Mouse (Mus musculus): ENCODE measurements at regions not wholly inside any gene's neighbourhood (a gene's known extent, or its start where the extent isn't known, plus 50 kb on each side); places are given as distances from the start of the nearest gene placed in this dataset.
A peak's percentile ranks its signal among the peaks of the same experiment; 100 is the strongest.

DNA sequence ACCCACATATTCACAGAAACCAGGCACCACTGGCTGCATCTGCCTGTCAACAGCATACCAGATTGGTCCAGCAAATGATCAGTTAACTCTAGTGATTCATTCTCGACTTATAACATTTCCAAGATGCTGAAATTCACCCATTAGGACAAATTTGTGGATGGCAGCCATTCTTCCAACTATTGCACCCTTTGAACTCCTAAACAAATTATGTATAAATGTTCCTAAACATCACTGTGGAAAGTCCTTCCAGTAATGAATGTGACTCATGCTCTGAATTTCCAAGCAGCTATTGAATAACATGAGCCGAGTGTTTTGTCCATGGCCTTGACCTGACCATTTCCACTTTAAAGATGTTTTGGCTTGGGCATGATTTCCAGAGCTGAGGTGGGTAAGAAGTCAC lies 274.2 kb downstream of the Trib2 start:
- H3K4me1 ChIP-seq (replicated peaks; ENCODE audit: control insufficient read depth, insufficient read depth, low read length): no peaks in the 10 kb centered on the region
- TF ChIP-seq POLR2A (IDR thresholded peaks at IDR 0.05; ENCODE audit: control insufficient read depth, extremely low read depth, insufficient read depth, low read length, poor library complexity) (no peak), CTCF (IDR thresholded peaks at IDR 0.05; ENCODE audit: borderline replicate concordance, control insufficient read depth, extremely low read depth, insufficient read depth, low read length, poor library complexity) (no peak)
- WGBS: 75% methylated on average over 2 of the region's 2 CpGs
- no peak for DNase-seq
- no peak overlapping the region for H3K4me3 ChIP-seq (ENCODE audit: control insufficient read depth, insufficient read depth, low read length)
- H3K27me3 ChIP-seq (ENCODE audit: control insufficient read depth, insufficient read depth, low read length): no peaks in the 10 kb centered on the region
- no peak overlapping the region for H3K27ac ChIP-seq (ENCODE audit: control insufficient read depth, insufficient read depth, low read length)
- no peaks in the 10 kb centered on the region for H3K36me3 ChIP-seq (ENCODE audit: control insufficient read depth, insufficient read depth, low read length)

- no peak for DNase-seq
- no peak overlapping the region for H3K27ac ChIP-seq (ENCODE audit: control insufficient read depth, insufficient read depth, low read length)
- H3K4me3 ChIP-seq (ENCODE audit: control insufficient read depth, insufficient read depth, low read length): no peak overlapping the region
- H3K27me3 ChIP-seq (ENCODE audit: control insufficient read depth, insufficient read depth, low read length): no peaks in the 10 kb centered on the region
- no peaks in the 10 kb centered on the region for H3K36me3 ChIP-seq (ENCODE audit: control insufficient read depth, insufficient read depth, low read length)
- 90% methylated on average over 8 of the region's 8 CpGs for WGBS
- no peak for TF ChIP-seq POLR2A (IDR thresholded peaks at IDR 0.05; ENCODE audit: control insufficient read depth, extremely low read depth, insufficient read depth, low read length, poor library complexity)
- no peak for TF ChIP-seq CTCF (IDR thresholded peaks at IDR 0.05; ENCODE audit: borderline replicate concordance, control insufficient read depth, extremely low read depth, insufficient read depth, low read length, poor library complexity)
- H3K4me1 ChIP-seq (replicated peaks; ENCODE audit: control insufficient read depth, insufficient read depth, low read length): no peaks in the 10 kb centered on the region
Measured at GRCm38 (mm10) chr12:15536852-15537368, 279.8 kb downstream of the Trib2 start.

GRCm38 (mm10) chr12:15536247-15536646 lies 280.5 kb downstream of the Trib2 start:
- no peak for DNase-seq
- Histone ChIP-seq H3K27me3 (ENCODE audit: control insufficient read depth, insufficient read depth, low read length) (no peaks in the 10 kb centered on the region), H3K27ac (ENCODE audit: control insufficient read depth, insufficient read depth, low read length) (no peak overlapping the region), H3K4me1 (replicated peaks; ENCODE audit: control insufficient read depth, insufficient read depth, low read length) (no peaks in the 10 kb centered on the region), H3K4me3 (ENCODE audit: control insufficient read depth, insufficient read depth, low read length) (no peak overlapping the region), H3K36me3 (ENCODE audit: control insufficient read depth, insufficient read depth, low read length) (no peaks in the 10 kb centered on the region)
- 86% methylated on average over 5 of the region's 5 CpGs for WGBS
- no peak for TF ChIP-seq POLR2A (IDR thresholded peaks at IDR 0.05; ENCODE audit: control insufficient read depth, extremely low read depth, insufficient read depth, low read length, poor library complexity)
- no peak for TF ChIP-seq CTCF (IDR thresholded peaks at IDR 0.05; ENCODE audit: borderline replicate concordance, control insufficient read depth, extremely low read depth, insufficient read depth, low read length, poor library complexity)

- TF ChIP-seq CTCF (IDR thresholded peaks at IDR 0.05; ENCODE audit: borderline replicate concordance, control insufficient read depth, extremely low read depth, insufficient read depth, low read length, poor library complexity) (no peak), POLR2A (IDR thresholded peaks at IDR 0.05; ENCODE audit: control insufficient read depth, extremely low read depth, insufficient read depth, low read length, poor library complexity) (no peak)
- H3K4me1 ChIP-seq (replicated peaks; ENCODE audit: control insufficient read depth, insufficient read depth, low read length): no peaks in the 10 kb centered on the region
- H3K4me3 ChIP-seq (ENCODE audit: control insufficient read depth, insufficient read depth, low read length): no peak overlapping the region
- no peaks in the 10 kb centered on the region for H3K27me3 ChIP-seq (ENCODE audit: control insufficient read depth, insufficient read depth, low read length)
- DNase-seq: peak; percentile 80
- no peak overlapping the region for H3K27ac ChIP-seq (ENCODE audit: control insufficient read depth, insufficient read depth, low read length)
- WGBS: 1% methylated on average over 6 of the region's 6 CpGs
- H3K36me3 ChIP-seq (ENCODE audit: control insufficient read depth, insufficient read depth, low read length): no peaks in the 10 kb centered on the region
Measured at GRCm38 (mm10) chr12:15535822-15536221, 280.9 kb downstream of the Trib2 start.

- H3K36me3 ChIP-seq (ENCODE audit: control insufficient read depth, insufficient read depth, low read length): no peaks in the 10 kb centered on the region
- no peak for DNase-seq
- WGBS: 57% methylated on average over 4 of the region's 4 CpGs
- TF ChIP-seq CTCF (IDR thresholded peaks at IDR 0.05; ENCODE audit: borderline replicate concordance, control insufficient read depth, extremely low read depth, insufficient read depth, low read length, poor library complexity): no peak
- TF ChIP-seq POLR2A (IDR thresholded peaks at IDR 0.05; ENCODE audit: control insufficient read depth, extremely low read depth, insufficient read depth, low read length, poor library complexity): no peak
- H3K4me3 ChIP-seq (ENCODE audit: control insufficient read depth, insufficient read depth, low read length): no peak overlapping the region
- no peak overlapping the region for H3K27ac ChIP-seq (ENCODE audit: control insufficient read depth, insufficient read depth, low read length)
- H3K27me3 ChIP-seq (ENCODE audit: control insufficient read depth, insufficient read depth, low read length): no peaks in the 10 kb centered on the region
- no peaks in the 10 kb centered on the region for H3K4me1 ChIP-seq (replicated peaks; ENCODE audit: control insufficient read depth, insufficient read depth, low read length)
Measured at GRCm38 (mm10) chr12:15520783-15521407, 295.8 kb downstream of the Trib2 start.

DNA sequence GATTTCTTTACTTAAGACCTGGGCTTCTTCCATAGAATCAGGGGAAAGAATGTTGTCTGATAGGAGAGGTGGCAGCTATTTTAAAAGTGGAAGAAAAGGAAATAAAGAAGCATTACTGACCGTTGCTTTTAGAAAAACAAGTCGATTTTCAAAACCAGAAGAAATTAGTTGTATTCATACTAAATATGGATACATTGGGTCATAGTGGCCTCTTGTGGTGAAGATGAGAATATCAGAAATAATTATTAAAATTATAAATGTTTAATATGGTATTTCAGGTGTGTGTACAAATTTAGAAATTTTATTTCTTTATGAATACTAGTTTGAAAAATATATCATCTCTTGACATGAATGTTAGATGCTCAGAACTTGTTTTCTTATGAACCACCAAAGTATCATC lies 304.7 kb downstream of the Trib2 start:
- 35% methylated on average over 2 of the region's 2 CpGs for WGBS
- Histone ChIP-seq H3K4me3 (ENCODE audit: control insufficient read depth, insufficient read depth, low read length) (no peak overlapping the region), H3K27ac (ENCODE audit: control insufficient read depth, insufficient read depth, low read length) (no peak overlapping the region), H3K36me3 (ENCODE audit: control insufficient read depth, insufficient read depth, low read length) (no peaks in the 10 kb centered on the region), H3K4me1 (replicated peaks; ENCODE audit: control insufficient read depth, insufficient read depth, low read length) (no peaks in the 10 kb centered on the region), H3K27me3 (ENCODE audit: control insufficient read depth, insufficient read depth, low read length) (no peaks in the 10 kb centered on the region)
- no peak for DNase-seq
- TF ChIP-seq CTCF (IDR thresholded peaks at IDR 0.05; ENCODE audit: borderline replicate concordance, control insufficient read depth, extremely low read depth, insufficient read depth, low read length, poor library complexity) (no peak), POLR2A (IDR thresholded peaks at IDR 0.05; ENCODE audit: control insufficient read depth, extremely low read depth, insufficient read depth, low read length, poor library complexity) (no peak)

GRCm38 (mm10) chr12:15507576-15507975 lies 309.1 kb downstream of the Trib2 start:
- TF ChIP-seq POLR2A (IDR thresholded peaks at IDR 0.05; ENCODE audit: control insufficient read depth, extremely low read depth, insufficient read depth, low read length, poor library complexity) (no peak), CTCF (IDR thresholded peaks at IDR 0.05; ENCODE audit: borderline replicate concordance, control insufficient read depth, extremely low read depth, insufficient read depth, low read length, poor library complexity) (no peak)

More at GRCm38 (mm10) chr12:15507576-15507975, 309.1 kb downstream of the Trib2 start:
- 31% methylated on average over 7 of the region's 7 CpGs for WGBS
- Histone ChIP-seq H3K27me3 (ENCODE audit: control insufficient read depth, insufficient read depth, low read length) (no peaks in the 10 kb centered on the region), H3K4me1 (replicated peaks; ENCODE audit: control insufficient read depth, insufficient read depth, low read length) (no peaks in the 10 kb centered on the region), H3K4me3 (ENCODE audit: control insufficient read depth, insufficient read depth, low read length) (no peak overlapping the region), H3K27ac (ENCODE audit: control insufficient read depth, insufficient read depth, low read length) (no peak overlapping the region), H3K36me3 (ENCODE audit: control insufficient read depth, insufficient read depth, low read length) (no peaks in the 10 kb centered on the region)
- no peak for DNase-seq
